Mouse (Mus musculus): Measurements from ENCODE around the gene Scfd2.

GRCm38 (mm10) chr5:74316333-74316945 lies 215.1 kb downstream of the Scfd2 start:
- no peak for TF ChIP-seq CTCF (IDR thresholded peaks at IDR 0.05; ENCODE audit: extremely low read depth, insufficient read length, insufficient replicate concordance, low read depth, low read length)
- TF ChIP-seq POLR2A (IDR thresholded peaks at IDR 0.05; ENCODE audit: low read depth, low read length) = no peak

Measured in small intestine, adult 2 months (tissue).